Mouse (Mus musculus): ENCODE data around the gene Msh5. TPM values are rescaled to one million over a fixed set of nuclear protein-coding genes. Genes with fewer than 3 reads are reported as not detected.
A peak's percentile ranks its signal among the peaks of the same experiment; 100 is the strongest.
"Not testable (repeated sequence)": the region's sequence is repeated elsewhere in the genome, so short reads cannot be mapped to it uniquely, and the experiment has no call there.

Msh5 gene
- polyA plus RNA-seq, 1 experiment, result 2.2 TPM

- peak overlapping the region; percentile 97 for H3K27ac ChIP-seq (ENCODE audit: insufficient read depth, low read depth, low read length)
- peak overlapping the region; percentile 27; the same call in 1 of the 2 replicates for H3K4me3 ChIP-seq (ENCODE audit: low read depth, low read length)
- H3K27me3 ChIP-seq (ENCODE audit: control insufficient read depth, insufficient read depth, low read length), result no peaks in the 10 kb centered on the region
Measured at GRCm38 (mm10) chr17:35047688-35048087, 1.1 kb upstream of the Msh5 start.

DNA sequence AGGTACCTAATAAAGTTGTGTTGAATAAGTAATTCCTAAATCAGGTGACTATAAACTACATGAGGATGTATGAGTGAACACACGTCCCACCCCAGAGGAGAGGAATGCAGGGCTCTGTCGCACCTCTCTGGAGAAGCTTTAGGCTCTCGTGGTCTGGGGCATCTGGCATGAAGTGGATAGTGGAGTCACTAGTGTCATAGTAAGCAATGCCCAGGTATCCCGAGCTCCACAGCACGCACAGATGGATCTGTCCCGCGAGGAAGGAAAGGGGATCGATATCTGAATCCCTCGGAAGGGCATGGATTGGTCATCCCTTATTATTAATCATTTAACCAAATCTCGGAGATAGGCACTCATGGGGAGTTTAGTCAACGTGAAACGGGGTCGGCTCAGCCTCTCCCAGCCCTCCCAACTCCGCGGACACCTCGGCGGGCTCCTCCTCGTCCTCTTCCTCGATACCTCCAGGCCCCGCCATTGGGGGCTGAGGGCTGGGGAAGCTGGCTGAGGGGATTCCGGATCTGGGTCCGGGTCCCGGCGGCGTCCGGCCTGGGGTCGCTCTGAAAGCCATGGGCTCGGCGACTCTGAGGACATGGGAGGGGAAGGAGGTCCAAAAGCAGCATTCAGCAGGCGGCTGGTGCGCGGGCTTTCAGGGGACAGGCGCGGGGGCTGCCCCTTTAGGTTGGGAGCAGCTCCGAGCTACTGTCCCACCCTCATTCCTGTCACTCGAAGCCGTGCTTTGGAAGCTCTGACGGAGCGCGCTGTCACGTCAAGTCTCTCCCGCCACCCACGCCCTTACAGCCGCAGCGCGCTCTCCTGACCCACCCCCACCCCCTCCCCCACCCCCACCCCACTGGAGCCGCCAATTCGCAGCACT is 501 bp downstream of the Msh5 start:
- Histone ChIP-seq H3K4me3 (ENCODE audit: low read depth, low read length) (peak overlapping the region; percentile 65), H3K4me1 (ENCODE audit: control insufficient read depth, insufficient read depth, insufficient read length, low read length) (peaks cover 21% of the 10 kb centered on the region), H3K36me3 (ENCODE audit: control insufficient read depth, insufficient read depth, low read length) (no peaks in the 10 kb centered on the region), H3K27ac (ENCODE audit: insufficient read depth, low read depth, low read length) (peak overlapping the region; percentile 26; the same call in 1 of the 2 replicates), H3K27me3 (ENCODE audit: control insufficient read depth, insufficient read depth, low read length) (no peaks in the 10 kb centered on the region)
- TF ChIP-seq CTCF (IDR thresholded peaks at IDR 0.05; ENCODE audit: extremely low read depth, insufficient read length, insufficient replicate concordance, low read depth, low read length), result no peak
- TF ChIP-seq POLR2A (IDR thresholded peaks at IDR 0.05; ENCODE audit: low read depth, low read length), result peak; percentile 51; the same call in 1 of the 2 replicates
- 4% methylated on average over 48 of the region's 48 CpGs for WGBS

More at GRCm38 (mm10) chr17:35047688-35048087, 1.1 kb upstream of the Msh5 start:
- 16% methylated on average over 1 of the region's 1 CpGs for WGBS
- TF ChIP-seq CTCF (IDR thresholded peaks at IDR 0.05; ENCODE audit: extremely low read depth, insufficient read length, insufficient replicate concordance, low read depth, low read length) (no peak), POLR2A (IDR thresholded peaks at IDR 0.05; ENCODE audit: low read depth, low read length) (no peak; the same call in 1 of the 2 replicates)
- Histone ChIP-seq H3K4me1 (ENCODE audit: control insufficient read depth, insufficient read depth, insufficient read length, low read length) (peaks cover 29% of the 10 kb centered on the region), H3K36me3 (ENCODE audit: control insufficient read depth, insufficient read depth, low read length) (peaks cover 7% of the 10 kb centered on the region)

DNA sequence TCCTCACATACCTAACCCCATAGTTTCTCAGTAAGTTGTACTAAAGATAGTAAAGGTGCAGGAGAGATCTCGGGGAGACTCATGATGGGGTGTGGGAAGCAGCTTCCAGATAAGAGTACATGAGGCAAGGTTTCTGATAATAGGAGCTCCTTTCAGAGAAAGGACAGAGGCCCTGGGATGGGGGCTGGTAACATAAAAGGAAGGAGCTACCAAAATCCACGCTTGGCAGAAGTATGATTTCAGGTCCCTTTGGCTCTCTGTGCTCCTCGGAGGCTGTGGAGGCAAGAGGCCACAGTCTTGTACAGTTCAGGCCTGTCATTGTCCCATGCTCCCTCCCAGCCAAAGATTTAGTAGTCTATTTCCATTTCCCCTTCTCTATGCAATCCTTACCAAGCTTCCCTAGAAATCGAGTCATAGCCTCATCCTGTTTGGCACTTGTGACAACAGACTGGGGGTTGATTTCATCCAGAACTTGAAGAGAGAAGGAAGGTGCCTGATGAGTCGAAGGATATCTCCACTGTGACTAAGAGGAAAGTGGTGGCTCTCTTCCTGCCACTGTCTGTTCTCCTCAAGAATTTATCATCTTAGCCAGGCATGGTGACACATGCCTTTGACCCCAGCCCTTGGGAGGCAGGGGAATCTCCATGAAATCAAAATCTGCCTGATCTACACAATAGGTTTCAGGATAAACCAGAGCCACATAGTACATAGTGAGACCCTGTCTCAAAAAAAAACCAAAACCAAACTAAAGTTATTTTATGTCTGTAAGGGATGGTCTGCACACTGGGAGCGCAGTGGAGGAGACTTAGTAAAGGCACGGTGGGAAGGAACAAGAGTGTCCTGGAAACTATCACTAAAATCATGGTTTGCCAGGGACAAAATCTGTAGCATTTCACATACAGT is 1.4 kb downstream of the Msh5 start:
- no peaks in the 10 kb centered on the region for H3K36me3 ChIP-seq (ENCODE audit: control insufficient read depth, insufficient read depth, low read length)
- H3K27me3 ChIP-seq (ENCODE audit: control insufficient read depth, insufficient read depth, low read length), result no peaks in the 10 kb centered on the region
- peak overlapping the region; percentile 7; the same call in 1 of the 2 replicates for H3K27ac ChIP-seq (ENCODE audit: insufficient read depth, low read depth, low read length)
- 61% methylated on average over 7 of the region's 7 CpGs for WGBS
- H3K4me3 ChIP-seq (ENCODE audit: low read depth, low read length), result no peak overlapping the region
- TF ChIP-seq POLR2A (IDR thresholded peaks at IDR 0.05; ENCODE audit: low read depth, low read length) (no peak), CTCF (IDR thresholded peaks at IDR 0.05; ENCODE audit: extremely low read depth, insufficient read length, insufficient replicate concordance, low read depth, low read length) (no peak)
- peaks cover 21% of the 10 kb centered on the region for H3K4me1 ChIP-seq (ENCODE audit: control insufficient read depth, insufficient read depth, insufficient read length, low read length)

GRCm38 (mm10) chr17:35043794-35044193 is 2.8 kb downstream of the Msh5 start:
- 77% methylated on average over 4 of the region's 4 CpGs for WGBS
- Histone ChIP-seq H3K4me3 (ENCODE audit: low read depth, low read length) (no peak overlapping the region), H3K4me1 (ENCODE audit: control insufficient read depth, insufficient read depth, insufficient read length, low read length) (peaks cover 15% of the 10 kb centered on the region), H3K27ac (ENCODE audit: insufficient read depth, low read depth, low read length) (no peak overlapping the region), H3K36me3 (ENCODE audit: control insufficient read depth, insufficient read depth, low read length) (no peaks in the 10 kb centered on the region), H3K27me3 (ENCODE audit: control insufficient read depth, insufficient read depth, low read length) (no peaks in the 10 kb centered on the region)
- no peak for TF ChIP-seq CTCF (IDR thresholded peaks at IDR 0.05; ENCODE audit: extremely low read depth, insufficient read length, insufficient replicate concordance, low read depth, low read length)
- TF ChIP-seq POLR2A (IDR thresholded peaks at IDR 0.05; ENCODE audit: low read depth, low read length), result no peak

- TF ChIP-seq CTCF (IDR thresholded peaks at IDR 0.05; ENCODE audit: extremely low read depth, insufficient read length, insufficient replicate concordance, low read depth, low read length), result no peak
- no peak for TF ChIP-seq POLR2A (IDR thresholded peaks at IDR 0.05; ENCODE audit: low read depth, low read length)
- Histone ChIP-seq H3K4me3 (ENCODE audit: low read depth, low read length) (no peak overlapping the region), H3K4me1 (ENCODE audit: control insufficient read depth, insufficient read depth, insufficient read length, low read length) (no peaks in the 10 kb centered on the region), H3K27ac (ENCODE audit: insufficient read depth, low read depth, low read length) (no peak overlapping the region), H3K36me3 (ENCODE audit: control insufficient read depth, insufficient read depth, low read length) (no peaks in the 10 kb centered on the region), H3K27me3 (ENCODE audit: control insufficient read depth, insufficient read depth, low read length) (no peaks in the 10 kb centered on the region)
- 89% methylated on average over 11 of the region's 11 CpGs for WGBS
Measured at GRCm38 (mm10) chr17:35039121-35039873, 7.2 kb downstream of the Msh5 start.

DNA sequence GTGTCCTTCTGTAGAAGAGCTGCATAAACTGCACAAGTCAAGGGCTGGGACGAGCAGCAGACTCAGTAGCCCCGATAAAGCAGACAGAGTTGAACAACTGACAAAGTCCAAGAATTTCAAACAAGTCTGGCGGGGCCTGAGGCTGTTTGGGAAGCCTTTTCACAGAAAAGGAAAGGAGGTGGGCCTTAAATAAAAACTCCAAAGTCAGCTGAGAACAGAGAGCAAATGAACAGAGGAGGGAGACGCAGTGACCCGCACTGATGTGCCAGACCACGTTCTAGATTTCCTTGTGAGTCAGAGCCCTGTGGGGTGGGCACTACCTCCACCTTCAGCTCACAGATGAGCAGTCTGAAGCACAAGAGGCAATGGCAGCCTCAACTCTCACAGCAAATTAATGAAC is 11.6 kb downstream of the Msh5 start:
- Histone ChIP-seq H3K27ac (ENCODE audit: insufficient read depth, low read depth, low read length) (no peak overlapping the region), H3K27me3 (ENCODE audit: control insufficient read depth, insufficient read depth, low read length) (no peaks in the 10 kb centered on the region), H3K4me3 (ENCODE audit: low read depth, low read length) (no peak overlapping the region), H3K4me1 (ENCODE audit: control insufficient read depth, insufficient read depth, insufficient read length, low read length) (no peaks in the 10 kb centered on the region; the same call in 1 of the 2 replicates), H3K36me3 (ENCODE audit: control insufficient read depth, insufficient read depth, low read length) (no peaks in the 10 kb centered on the region)
- 39% methylated on average over 6 of the region's 6 CpGs for WGBS
- TF ChIP-seq POLR2A (IDR thresholded peaks at IDR 0.05; ENCODE audit: low read depth, low read length), result no peak
- TF ChIP-seq CTCF (IDR thresholded peaks at IDR 0.05; ENCODE audit: extremely low read depth, insufficient read length, insufficient replicate concordance, low read depth, low read length), result no peak

DNA sequence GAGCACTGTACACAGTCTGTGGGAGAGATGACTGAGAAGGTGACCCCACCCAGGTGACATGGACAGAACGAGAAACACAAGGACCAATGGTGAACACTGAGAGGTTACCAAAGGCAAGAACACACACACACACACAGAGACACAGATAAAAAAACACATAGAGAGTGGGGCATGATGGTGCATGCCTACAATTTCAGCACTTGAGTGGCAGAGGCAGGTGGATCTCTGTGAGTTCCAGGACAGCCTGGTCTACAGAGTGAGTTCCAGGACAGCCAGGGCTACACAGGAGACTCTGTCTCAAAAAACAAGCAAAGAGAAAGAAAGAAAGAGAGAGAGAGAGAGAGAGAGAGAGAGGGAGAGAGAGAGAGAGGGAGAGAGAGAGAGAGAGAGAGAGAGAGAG is 12.8 kb downstream of the Msh5 start:
- H3K4me1 ChIP-seq (ENCODE audit: control insufficient read depth, insufficient read depth, insufficient read length, low read length); H3K27me3 ChIP-seq (ENCODE audit: control insufficient read depth, insufficient read depth, low read length); H3K36me3 ChIP-seq (ENCODE audit: control insufficient read depth, insufficient read depth, low read length); H3K4me3 ChIP-seq (ENCODE audit: low read depth, low read length); H3K27ac ChIP-seq (ENCODE audit: insufficient read depth, low read depth, low read length): not testable (repeated sequence)
- 60% methylated on average over 1 of the region's 1 CpGs for WGBS
